Mouse (Mus musculus): ENCODE data around the gene Bnip1. TPM values are rescaled to one million over a fixed set of nuclear protein-coding genes. Genes with fewer than 3 reads are reported as not detected.

Bnip1 gene
- polyA plus RNA-seq, 1 experiment, result 24.5 TPM

DNA sequence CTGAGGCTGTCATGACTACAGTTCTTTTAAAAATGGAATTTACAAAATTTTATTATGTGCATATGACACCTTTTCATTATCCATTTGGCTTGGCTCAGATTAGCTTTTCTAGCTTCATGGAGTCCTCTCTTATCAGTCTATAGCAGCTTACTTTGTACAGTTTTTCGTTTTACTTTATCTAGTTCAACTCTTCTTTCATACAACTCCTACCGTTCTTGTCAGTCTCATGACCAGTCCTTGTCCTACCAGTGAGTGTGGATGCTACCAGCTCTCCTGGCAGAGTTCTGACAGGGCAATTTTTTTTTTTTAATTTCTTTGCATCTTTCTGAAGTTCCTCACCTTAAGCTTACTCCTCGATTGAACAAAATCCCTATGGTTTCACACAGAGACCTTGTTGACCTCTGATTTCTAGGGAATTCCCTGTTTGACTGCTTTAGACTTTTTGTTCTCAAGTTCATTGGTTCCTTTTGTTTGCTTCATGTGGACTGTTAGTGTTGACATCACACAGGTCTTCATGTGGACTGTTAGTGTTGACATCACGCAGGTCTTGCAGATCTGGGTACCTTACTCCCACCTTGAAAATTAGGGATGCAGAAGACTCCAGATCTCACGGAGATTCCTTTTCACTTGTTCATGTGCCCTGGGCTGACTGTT is 13.6 kb upstream of the Bnip1 start:
- 92% methylated on average over 5 of the region's 5 CpGs for WGBS

DNA sequence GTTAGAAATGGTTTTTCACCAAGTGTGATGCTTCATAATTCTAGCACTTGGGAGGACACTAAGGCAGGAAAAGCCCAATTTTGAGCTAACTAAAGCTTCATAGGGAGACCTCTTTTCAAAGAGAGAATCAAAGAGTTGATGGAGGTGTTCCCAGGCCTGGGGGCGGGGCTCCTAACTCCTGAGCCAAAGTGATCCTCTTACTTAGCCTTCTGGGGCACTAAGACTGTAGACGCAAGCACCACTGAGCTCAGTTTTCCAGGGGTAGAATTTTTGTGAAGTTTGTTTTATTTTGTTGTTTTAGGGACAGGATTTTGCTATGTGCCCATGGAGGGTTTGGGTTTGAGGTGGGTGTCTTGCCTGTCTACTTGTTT is 13.1 kb upstream of the Bnip1 start:
- H3K27ac ChIP-seq (ENCODE audit: control insufficient read depth, insufficient read depth, low read length), result no peak overlapping the region
- no peaks in the 10 kb centered on the region for H3K27me3 ChIP-seq (ENCODE audit: control insufficient read depth, insufficient read depth, low read length)
- no peak overlapping the region for H3K4me3 ChIP-seq (ENCODE audit: control insufficient read depth, insufficient read depth, low read length)
- 98% methylated on average over 2 of the region's 2 CpGs for WGBS
- H3K4me1 ChIP-seq (replicated peaks; ENCODE audit: control insufficient read depth, insufficient read depth, low read length), result no peaks in the 10 kb centered on the region
- H3K36me3 ChIP-seq (ENCODE audit: control insufficient read depth, insufficient read depth, low read length), result peaks cover 37% of the 10 kb centered on the region
- no peak for DNase-seq
- TF ChIP-seq POLR2A (IDR thresholded peaks at IDR 0.05; ENCODE audit: control insufficient read depth, extremely low read depth, insufficient read depth, low read length, poor library complexity) (no peak), CTCF (IDR thresholded peaks at IDR 0.05; ENCODE audit: borderline replicate concordance, control insufficient read depth, extremely low read depth, insufficient read depth, low read length, poor library complexity) (no peak)

More for the DNA sequence above, 13.6 kb upstream of the Bnip1 start:
- Histone ChIP-seq H3K4me1 (replicated peaks; ENCODE audit: control insufficient read depth, insufficient read depth, low read length) (no peaks in the 10 kb centered on the region), H3K36me3 (ENCODE audit: control insufficient read depth, insufficient read depth, low read length) (peaks cover 41% of the 10 kb centered on the region), H3K27ac (ENCODE audit: control insufficient read depth, insufficient read depth, low read length) (no peak overlapping the region), H3K4me3 (ENCODE audit: control insufficient read depth, insufficient read depth, low read length) (no peak overlapping the region), H3K27me3 (ENCODE audit: control insufficient read depth, insufficient read depth, low read length) (no peaks in the 10 kb centered on the region)
- TF ChIP-seq CTCF (IDR thresholded peaks at IDR 0.05; ENCODE audit: borderline replicate concordance, control insufficient read depth, extremely low read depth, insufficient read depth, low read length, poor library complexity), result no peak
- TF ChIP-seq POLR2A (IDR thresholded peaks at IDR 0.05; ENCODE audit: control insufficient read depth, extremely low read depth, insufficient read depth, low read length, poor library complexity), result no peak
- no peak for DNase-seq

DNA sequence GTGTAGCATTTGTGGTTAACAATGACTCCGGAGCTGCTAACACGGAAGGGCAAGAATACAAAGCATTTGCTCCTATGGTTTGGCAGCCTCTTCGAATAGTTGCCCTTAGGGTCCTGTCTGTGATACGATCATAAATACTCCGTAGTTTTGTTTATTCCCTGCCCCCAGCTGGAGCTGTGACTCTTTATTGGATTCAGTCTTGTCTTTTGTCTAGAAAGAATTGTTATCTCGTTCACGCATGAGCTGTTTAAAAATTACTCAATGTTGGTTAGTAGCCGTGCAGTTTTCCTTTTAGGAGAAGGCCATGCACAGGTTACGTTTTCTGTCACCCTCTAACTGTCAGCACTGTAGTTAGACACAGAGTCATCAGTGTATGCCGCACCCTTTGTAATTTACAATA is 4.7 kb upstream of the Bnip1 start:
- Histone ChIP-seq H3K4me1 (replicated peaks; ENCODE audit: control insufficient read depth, insufficient read depth, low read length) (no peaks in the 10 kb centered on the region), H3K4me3 (ENCODE audit: control insufficient read depth, insufficient read depth, low read length) (no peak overlapping the region), H3K27me3 (ENCODE audit: control insufficient read depth, insufficient read depth, low read length) (no peaks in the 10 kb centered on the region), H3K27ac (ENCODE audit: control insufficient read depth, insufficient read depth, low read length) (no peak overlapping the region), H3K36me3 (ENCODE audit: control insufficient read depth, insufficient read depth, low read length) (peaks cover 27% of the 10 kb centered on the region)
- no peak for DNase-seq
- WGBS, result 91% methylated on average over 10 of the region's 10 CpGs
- no peak for TF ChIP-seq POLR2A (IDR thresholded peaks at IDR 0.05; ENCODE audit: control insufficient read depth, extremely low read depth, insufficient read depth, low read length, poor library complexity)
- no peak for TF ChIP-seq CTCF (IDR thresholded peaks at IDR 0.05; ENCODE audit: borderline replicate concordance, control insufficient read depth, extremely low read depth, insufficient read depth, low read length, poor library complexity)

DNA sequence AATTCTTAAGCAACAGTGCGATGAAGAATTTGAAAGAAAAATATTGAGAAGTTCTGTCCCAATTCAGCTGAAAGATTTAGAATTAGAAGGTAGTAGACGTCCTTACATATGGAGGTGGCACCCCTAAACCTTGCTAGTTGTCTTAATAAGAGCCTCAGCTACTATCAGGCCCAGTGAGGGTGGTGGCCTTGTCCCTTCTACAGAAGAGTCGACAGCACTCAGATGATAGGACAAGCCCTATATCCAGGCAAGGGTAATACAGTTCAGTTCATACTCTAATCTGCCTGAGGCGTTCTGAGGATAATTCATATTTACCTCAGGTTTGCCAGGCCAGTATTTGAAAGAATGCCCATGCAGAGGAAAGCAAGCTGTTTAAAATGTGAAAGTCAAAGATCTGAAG is 2.9 kb upstream of the Bnip1 start:
- 95% methylated on average over 4 of the region's 4 CpGs for WGBS
- no peak for DNase-seq
- H3K36me3 ChIP-seq (ENCODE audit: control insufficient read depth, insufficient read depth, low read length), result peaks cover 20% of the 10 kb centered on the region

DNA sequence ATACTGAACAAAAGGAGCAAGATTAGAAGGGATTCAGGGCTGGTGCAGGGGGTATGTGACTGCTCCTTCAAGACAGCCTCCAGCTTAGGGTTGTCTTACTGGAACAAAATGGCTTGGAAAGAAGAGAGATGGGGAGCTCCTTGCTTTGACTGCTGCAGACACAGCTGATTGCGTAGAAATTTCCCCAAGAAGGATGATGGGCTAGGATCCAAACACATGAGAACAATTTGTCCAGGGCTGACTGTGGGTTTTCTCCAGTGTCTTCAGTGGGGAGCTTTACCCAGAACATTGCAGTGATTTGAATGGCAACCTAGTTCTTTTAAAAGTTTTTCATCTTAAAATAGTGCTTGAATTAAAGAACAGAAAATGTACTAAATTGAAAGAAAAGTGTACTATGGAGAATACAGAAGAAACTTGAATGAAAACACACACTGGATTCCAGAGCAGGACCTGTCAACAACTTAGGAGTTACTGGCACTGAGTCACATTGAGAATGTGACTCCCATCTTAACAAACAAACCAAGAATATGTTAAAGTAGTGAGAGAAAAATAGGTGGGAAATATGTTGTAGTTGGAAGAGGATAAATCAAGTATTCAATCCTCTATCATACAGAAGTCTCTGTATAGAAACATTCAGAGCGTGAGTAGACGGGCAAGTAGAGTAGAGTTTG is 2.3 kb upstream of the Bnip1 start:
- no peak for DNase-seq
- no peak for TF ChIP-seq POLR2A (IDR thresholded peaks at IDR 0.05; ENCODE audit: control insufficient read depth, extremely low read depth, insufficient read depth, low read length, poor library complexity)
- TF ChIP-seq CTCF (IDR thresholded peaks at IDR 0.05; ENCODE audit: borderline replicate concordance, control insufficient read depth, extremely low read depth, insufficient read depth, low read length, poor library complexity), result no peak
- peaks cover 5% of the 10 kb centered on the region for H3K4me1 ChIP-seq (replicated peaks; ENCODE audit: control insufficient read depth, insufficient read depth, low read length)
- no peak overlapping the region for H3K4me3 ChIP-seq (ENCODE audit: control insufficient read depth, insufficient read depth, low read length)
- H3K27ac ChIP-seq (ENCODE audit: control insufficient read depth, insufficient read depth, low read length), result no peak overlapping the region
- 96% methylated on average over 3 of the region's 3 CpGs for WGBS
- no peaks in the 10 kb centered on the region for H3K27me3 ChIP-seq (ENCODE audit: control insufficient read depth, insufficient read depth, low read length)
- peaks cover 15% of the 10 kb centered on the region for H3K36me3 ChIP-seq (ENCODE audit: control insufficient read depth, insufficient read depth, low read length)

More for the DNA sequence above, 2.9 kb upstream of the Bnip1 start:
- H3K27ac ChIP-seq (ENCODE audit: control insufficient read depth, insufficient read depth, low read length), result no peak overlapping the region
- no peaks in the 10 kb centered on the region for H3K27me3 ChIP-seq (ENCODE audit: control insufficient read depth, insufficient read depth, low read length)
- peaks cover 5% of the 10 kb centered on the region for H3K4me1 ChIP-seq (replicated peaks; ENCODE audit: control insufficient read depth, insufficient read depth, low read length)
- no peak overlapping the region for H3K4me3 ChIP-seq (ENCODE audit: control insufficient read depth, insufficient read depth, low read length)
- no peak for TF ChIP-seq CTCF (IDR thresholded peaks at IDR 0.05; ENCODE audit: borderline replicate concordance, control insufficient read depth, extremely low read depth, insufficient read depth, low read length, poor library complexity)
- no peak for TF ChIP-seq POLR2A (IDR thresholded peaks at IDR 0.05; ENCODE audit: control insufficient read depth, extremely low read depth, insufficient read depth, low read length, poor library complexity)

DNA sequence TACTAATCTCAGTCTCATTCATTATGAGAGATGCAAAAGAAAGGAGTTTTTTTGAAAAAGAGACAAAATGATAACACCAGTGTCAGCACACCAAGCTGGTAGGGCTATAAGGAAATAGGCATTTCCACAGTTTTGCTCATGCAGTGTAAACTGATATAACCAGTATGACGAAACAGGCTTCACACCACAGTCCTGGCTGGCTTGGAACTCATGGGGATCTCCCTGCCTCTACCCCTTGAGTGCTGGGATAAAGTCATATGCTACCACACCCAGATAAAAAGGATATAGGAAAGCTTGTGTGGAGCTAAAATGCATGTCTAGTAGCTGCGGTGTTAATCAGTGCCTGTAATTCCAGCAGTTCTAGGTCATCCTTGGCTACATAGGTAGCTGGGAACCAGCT is 1.4 kb upstream of the Bnip1 start:
- Histone ChIP-seq H3K27me3 (ENCODE audit: control insufficient read depth, insufficient read depth, low read length) (no peaks in the 10 kb centered on the region), H3K27ac (ENCODE audit: control insufficient read depth, insufficient read depth, low read length) (no peak overlapping the region), H3K4me1 (replicated peaks; ENCODE audit: control insufficient read depth, insufficient read depth, low read length) (peaks cover 5% of the 10 kb centered on the region), H3K36me3 (ENCODE audit: control insufficient read depth, insufficient read depth, low read length) (peaks cover 11% of the 10 kb centered on the region), H3K4me3 (ENCODE audit: control insufficient read depth, insufficient read depth, low read length) (no peak overlapping the region)
- WGBS, result 91% methylated on average over 2 of the region's 2 CpGs
- TF ChIP-seq CTCF (IDR thresholded peaks at IDR 0.05; ENCODE audit: borderline replicate concordance, control insufficient read depth, extremely low read depth, insufficient read depth, low read length, poor library complexity) (no peak), POLR2A (IDR thresholded peaks at IDR 0.05; ENCODE audit: control insufficient read depth, extremely low read depth, insufficient read depth, low read length, poor library complexity) (no peak)
- no peak for DNase-seq

Measured in thymus, adult 2 months (tissue).